ENCODE assay signal across 14 mouse cellular contexts in genomic region chr10:75648091-75648490, GRCm38 (mm10). TPM values are rescaled to one million over a fixed set of nuclear protein-coding genes. Genes with fewer than 3 reads are reported as not detected.
DNase-seq lines count a peak whose midpoint lies in the region; ATAC-seq and TF ChIP-seq lines count a peak whose summit lies in the region.
"Had no signal": no experiment of that assay in that cellular context is flagged by ENCODE, and none has a peak within 500 bp of the region (broad histone marks: within the 10 kb centered on the region; RNA-seq: fewer than 3 reads in every experiment).

No protein-coding gene starts in this region.

- H3K27me3 ChIP-seq in heart, embryonic 15.5 days, result no peaks in the 10 kb centered on the region
- no peaks in the 10 kb centered on the region for H3K27me3 ChIP-seq in lung, embryonic 15.5 days
- no peaks in the 10 kb centered on the region for H3K27me3 ChIP-seq in intestine, postnatal 0 days (replicated peaks; ENCODE audit: control insufficient read depth, insufficient read depth, low read length)
- H3K27me3 ChIP-seq: embryonic facial prominence, embryonic 13.5 days; Patski had no signal

- no peak overlapping the region for H3K4me2 ChIP-seq in heart, embryonic 15.5 days
- no peak overlapping the region for H3K4me2 ChIP-seq in lung, embryonic 15.5 days
- no peak overlapping the region for H3K4me2 ChIP-seq in intestine, postnatal 0 days (replicated peaks; ENCODE audit: low read depth)
- H3K4me2 ChIP-seq: embryonic facial prominence, embryonic 13.5 days; lung, embryonic 14.5 days had no signal

- WGBS in heart, embryonic 15.5 days, result 89% methylated on average over 6 of the region's 6 CpGs
- 89% methylated on average over 6 of the region's 6 CpGs for WGBS in lung, embryonic 15.5 days
- WGBS in lung, adult 2 months, result 90% methylated on average over 6 of the region's 6 CpGs
- WGBS in intestine, postnatal 0 days, result 87% methylated on average over 6 of the region's 6 CpGs

- DNase-seq in cerebellum, adult 11-12 months, result peak; percentile 44
- DNase-seq in cerebellum, postnatal 4 days (ENCODE audit: low spot score in 2 of 2), result no peak
- DNase-seq in heart, postnatal 14 days, result no peak
- no peak for DNase-seq in lung, adult 2 months
- DNase-seq in left cerebral cortex, adult 8-10 months (ENCODE audit: low spot score in 2 of 2), result no peak
- DNase-seq: thymus, postnatal 25 days had no signal

- no peak overlapping the region for H3K4me3 ChIP-seq in heart, embryonic 15.5 days
- no peak overlapping the region for H3K4me3 ChIP-seq in lung, embryonic 15.5 days
- H3K4me3 ChIP-seq in lung, adult 2 months (replicated peaks; ENCODE audit: extremely low read depth, low read depth, low read length), result no peak overlapping the region
- no peak overlapping the region for H3K4me3 ChIP-seq in intestine, postnatal 0 days (ENCODE audit: low read depth, low read length)
- H3K4me3 ChIP-seq: embryonic facial prominence, embryonic 13.5 days had no signal

- peaks cover 45% of the 10 kb centered on the region for H3K36me3 ChIP-seq in heart, embryonic 15.5 days
- peaks cover 45% of the 10 kb centered on the region for H3K36me3 ChIP-seq in lung, embryonic 15.5 days
- H3K36me3 ChIP-seq in intestine, postnatal 0 days (ENCODE audit: control insufficient read depth, insufficient read depth), result peaks cover 50% of the 10 kb centered on the region

- H3K4me1 ChIP-seq in heart, embryonic 15.5 days (replicated peaks), result peaks cover 30% of the 10 kb centered on the region
- H3K4me1 ChIP-seq in lung, embryonic 15.5 days, result peaks cover 12% of the 10 kb centered on the region; the same call in 1 of the 2 replicates
- H3K4me1 ChIP-seq in lung, adult 2 months (ENCODE audit: control insufficient read depth, insufficient read depth, low read length), result peaks cover 9% of the 10 kb centered on the region
- no peaks in the 10 kb centered on the region for H3K4me1 ChIP-seq in intestine, postnatal 0 days (replicated peaks; ENCODE audit: control insufficient read depth, insufficient read depth, low read length)

- no peak overlapping the region for H3K9ac ChIP-seq in heart, embryonic 15.5 days
- H3K9ac ChIP-seq in lung, embryonic 15.5 days, result no peak overlapping the region
- H3K9ac ChIP-seq in intestine, postnatal 0 days (ENCODE audit: low read depth, low read length), result no peak overlapping the region
- H3K9ac ChIP-seq: embryonic facial prominence, embryonic 13.5 days; lung, embryonic 14.5 days had no signal

- peak overlapping the region; percentile 91 for H3K27ac ChIP-seq in heart, embryonic 15.5 days
- H3K27ac ChIP-seq in lung, embryonic 15.5 days, result peak overlapping the region; percentile 54; the same call in 1 of the 2 replicates
- peak overlapping the region; percentile 66; the same call in 1 of the 2 replicates for H3K27ac ChIP-seq in intestine, postnatal 0 days (ENCODE audit: low read depth, low read length)
- H3K27ac ChIP-seq: embryonic facial prominence, embryonic 13.5 days had no signal

- no peaks in the 10 kb centered on the region for H3K9me3 ChIP-seq in heart, embryonic 15.5 days (replicated peaks)
- no peaks in the 10 kb centered on the region for H3K9me3 ChIP-seq in lung, embryonic 15.5 days
- no peaks in the 10 kb centered on the region for H3K9me3 ChIP-seq in intestine, postnatal 0 days (ENCODE audit: control insufficient read depth)
- H3K9me3 ChIP-seq: embryonic facial prominence, embryonic 13.5 days had no signal

- no peak for TF ChIP-seq CTCF in lung, adult 2 months (IDR thresholded peaks at IDR 0.05; ENCODE audit: insufficient read depth, low read length)
- TF ChIP-seq CTCF in intestine, postnatal 0 days (IDR thresholded peaks at IDR 0.05; ENCODE audit: low read depth), result no peak

- no peak for ATAC-seq in heart, embryonic 15.5 days (replicated peaks; ENCODE audit: insufficient number of reproducible peaks, insufficient read depth, low FRiP score, low read depth)
- no peak for ATAC-seq in lung, embryonic 15.5 days (ENCODE audit: borderline replicate concordance, extremely low read depth, low FRiP score, low TSS enrichment)
- ATAC-seq in intestine, postnatal 0 days, result no peak
- ATAC-seq: inflammation-experienced regulatory T-cells, adult 6 months; Patski had no signal

- intact Hi-C loops in heart, postnatal 14 days (cut with DNase I), result no loop called here

- TF ChIP-seq POLR2A in lung, adult 2 months (IDR thresholded peaks at IDR 0.05; ENCODE audit: borderline replicate concordance, extremely low read depth, low read depth, low read length), result no peak

RNA-seq across cellular contexts. Expression of gene Susd2, which starts 4.3 kb away (rescaled TPM):
- 11.0 and 15.7 TPM in 2 replicates for polyA plus RNA-seq in heart, embryonic 15.5 days (2015; fragmentation: Nextera tagmentation; extraction: Ambion mirVana)
- 1 to 10 TPM; 2.4 to 2.5 TPM for total RNA-seq in heart, postnatal 14 days (2021)
- polyA plus RNA-seq in lung, embryonic 15.5 days (2015; fragmentation: Nextera tagmentation; extraction: Ambion mirVana), result 6.2 and 8.6 TPM in 2 replicates
- 13.4 and 15.3 TPM in 2 replicates for polyA plus RNA-seq in lung, adult 2 months (2012; rRNA removed)
- 35.1 and 37.2 TPM in 2 replicates for polyA plus RNA-seq in intestine, postnatal 0 days (2015; fragmentation: Nextera tagmentation; extraction: Ambion mirVana)
- 10 to 100 TPM in 2 of 4 experiments, 1 to 10 TPM in 2; 8.7 to 12.0 (median 10.3) TPM for total RNA-seq in left cerebral cortex, adult 8-10 months (2022)
- total RNA-seq: monocyte, adult 5-6 weeks had no signal

RNA-seq across cellular contexts. Expression of gene Ggt5, which starts 59.0 kb away (rescaled TPM):
- 7.5 and 9.5 TPM in 2 replicates for polyA plus RNA-seq in heart, embryonic 15.5 days (2015; fragmentation: Nextera tagmentation; extraction: Ambion mirVana)
- 10 to 100 TPM in 1 of 2 experiments, 1 to 10 TPM in 1; 8.3 to 10.7 TPM for total RNA-seq in heart, postnatal 14 days (2021)
- 1.3 and 2.9 TPM in 2 replicates for polyA plus RNA-seq in lung, embryonic 15.5 days (2015; fragmentation: Nextera tagmentation; extraction: Ambion mirVana)
- polyA plus RNA-seq in lung, adult 2 months (2012; rRNA removed), result 35.5 and 39.7 TPM in 2 replicates
- 4.0 and 4.9 TPM in 2 replicates for polyA plus RNA-seq in intestine, postnatal 0 days (2015; fragmentation: Nextera tagmentation; extraction: Ambion mirVana)
- 1 to 10 TPM; 1.8 to 3.5 (median 2.4) TPM for total RNA-seq in left cerebral cortex, adult 8-10 months (2022)
- polyA plus RNA-seq: Patski had no signal
